Mouse (Mus musculus) cerebellum, adult 9-11 months (tissue): ENCODE measurements around the gene Itm2b.

Source experiments
- DNase-seq: peaks from one replicate; pipeline ENCODE4 v3.0.0; 2022

Itm2b gene

DNA sequence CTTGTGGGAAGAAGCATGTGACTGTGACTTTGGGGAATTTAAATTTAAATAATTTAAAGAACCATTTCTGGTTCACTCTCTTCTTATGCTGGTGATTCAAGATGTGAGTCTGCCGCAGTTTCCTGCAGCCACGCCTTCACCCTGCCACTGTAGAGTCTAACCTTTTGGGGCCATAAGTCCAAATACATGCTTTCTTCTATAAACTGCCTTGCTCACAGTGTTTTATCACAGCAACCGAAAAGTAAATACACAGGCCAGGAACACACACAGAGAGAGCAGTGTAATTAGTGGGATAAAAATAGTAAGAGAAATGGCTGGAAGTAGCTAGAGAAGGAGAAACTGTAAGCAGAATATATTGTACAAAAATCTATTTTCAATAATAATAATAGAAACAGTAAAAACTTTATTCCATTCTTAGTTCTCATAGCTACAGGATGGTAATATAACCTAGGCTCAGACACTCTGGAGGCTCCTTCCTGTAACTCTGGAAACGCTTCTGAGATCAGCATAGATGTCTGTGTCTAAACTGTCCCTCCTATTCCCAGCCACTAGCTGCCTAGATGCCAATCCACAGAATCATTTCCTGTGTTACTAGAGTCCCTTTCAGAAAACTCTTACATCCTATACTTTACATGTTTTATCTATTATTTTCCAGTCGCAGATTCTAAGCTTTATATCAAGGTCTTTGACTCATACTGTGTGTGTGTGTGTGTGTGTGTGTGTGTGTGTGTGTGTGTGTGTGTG lies 9.3 kb upstream of the Itm2b start:
- no peak for DNase-seq

DNA sequence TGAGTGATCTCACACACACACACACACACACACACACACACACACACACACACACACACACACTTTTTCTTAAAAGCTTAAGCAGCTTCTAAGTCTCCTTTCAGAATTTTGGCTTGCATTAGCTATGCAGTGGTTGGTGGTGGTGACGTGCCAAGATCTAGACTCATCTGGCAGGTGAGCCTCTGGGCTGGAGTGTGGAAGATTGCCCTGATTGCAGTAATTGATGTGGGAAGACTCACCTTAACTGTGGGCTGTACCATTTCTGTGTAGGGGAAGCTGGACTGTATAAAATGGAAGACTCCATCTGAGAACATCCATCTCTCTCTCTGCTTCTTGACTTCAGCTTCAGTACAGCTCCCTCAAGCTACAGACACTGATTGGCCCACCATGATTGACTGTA lies 6.4 kb upstream of the Itm2b start:
- no peak for DNase-seq

DNA sequence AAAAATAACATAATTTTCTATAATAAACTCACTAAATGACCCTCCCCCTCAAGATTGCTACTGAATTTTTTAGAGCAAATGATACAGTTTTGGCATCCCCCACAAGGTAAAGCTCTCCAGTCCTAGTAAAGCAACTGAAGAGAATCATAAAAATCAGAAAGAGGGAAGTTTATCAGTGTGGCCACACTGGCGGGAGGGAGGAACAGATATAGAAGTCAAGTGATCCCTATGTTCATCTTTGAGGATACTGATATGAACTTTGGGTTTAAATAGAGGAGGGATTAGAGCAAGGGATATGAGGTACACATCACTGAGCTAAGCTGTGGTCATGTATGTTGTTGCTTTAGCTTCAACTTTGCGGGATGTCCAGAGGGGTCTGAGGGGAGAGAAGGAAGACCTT lies 5.1 kb upstream of the Itm2b start:
- no peak for DNase-seq

DNA sequence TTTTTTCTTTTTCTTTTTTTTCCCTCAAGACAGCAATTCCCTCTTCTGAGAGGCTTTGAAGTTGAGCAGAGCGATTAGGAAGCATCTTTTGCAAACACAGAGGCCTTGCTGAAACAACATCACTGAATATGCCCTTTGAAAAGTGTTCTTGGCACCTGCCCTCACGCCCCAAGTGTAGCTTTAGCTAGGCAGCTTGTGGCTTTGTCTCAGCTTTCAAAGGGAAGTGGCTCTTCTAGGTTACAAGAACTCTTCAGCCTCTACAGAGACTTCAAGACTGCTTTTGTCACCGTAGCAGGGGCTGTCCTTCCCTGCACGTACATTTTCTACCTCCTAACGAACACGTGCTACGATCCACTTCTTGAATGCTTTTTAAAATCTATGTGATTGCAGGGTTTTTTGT lies 4.0 kb upstream of the Itm2b start:
- DNase-seq: no peak

DNA sequence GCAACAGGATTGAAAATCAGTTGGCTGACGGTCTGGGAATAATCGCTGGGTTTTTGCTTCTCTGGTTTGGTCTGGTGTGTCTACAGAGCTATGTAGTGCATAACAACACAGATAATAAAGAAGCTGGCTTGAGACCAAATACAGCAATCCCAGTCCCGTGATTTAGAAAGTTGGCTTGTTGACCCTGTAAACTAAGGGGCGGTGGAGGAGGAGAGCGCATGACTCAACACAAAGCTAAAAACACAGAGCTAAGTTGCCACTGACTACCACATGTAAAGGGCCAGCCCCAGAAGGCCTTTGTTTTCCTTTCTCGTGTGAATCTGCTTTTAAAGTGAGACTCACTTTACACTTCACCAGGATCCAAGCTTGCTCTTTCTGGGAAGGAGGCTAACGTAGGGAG lies 3.5 kb upstream of the Itm2b start:
- DNase-seq: no peak

DNA sequence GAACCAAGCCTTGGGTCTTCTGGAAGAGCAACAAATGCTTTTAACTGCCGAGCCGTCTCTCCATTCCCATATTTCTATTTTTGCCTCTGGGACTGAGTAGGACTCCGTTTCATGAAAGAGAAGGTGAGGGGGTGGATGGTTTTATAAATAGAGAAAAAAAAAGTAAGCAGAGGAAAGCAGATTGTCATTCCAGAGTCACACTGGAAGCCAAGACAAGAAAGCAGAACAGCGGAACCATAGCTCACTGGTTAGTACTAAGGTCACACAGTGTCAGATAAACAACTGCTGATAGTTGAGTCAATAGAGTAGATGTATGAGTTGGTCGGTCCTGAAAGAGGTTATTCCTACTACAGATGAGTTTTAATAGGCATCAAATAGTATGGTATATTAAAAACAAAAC lies 1.4 kb upstream of the Itm2b start:
- no peak for DNase-seq

DNA sequence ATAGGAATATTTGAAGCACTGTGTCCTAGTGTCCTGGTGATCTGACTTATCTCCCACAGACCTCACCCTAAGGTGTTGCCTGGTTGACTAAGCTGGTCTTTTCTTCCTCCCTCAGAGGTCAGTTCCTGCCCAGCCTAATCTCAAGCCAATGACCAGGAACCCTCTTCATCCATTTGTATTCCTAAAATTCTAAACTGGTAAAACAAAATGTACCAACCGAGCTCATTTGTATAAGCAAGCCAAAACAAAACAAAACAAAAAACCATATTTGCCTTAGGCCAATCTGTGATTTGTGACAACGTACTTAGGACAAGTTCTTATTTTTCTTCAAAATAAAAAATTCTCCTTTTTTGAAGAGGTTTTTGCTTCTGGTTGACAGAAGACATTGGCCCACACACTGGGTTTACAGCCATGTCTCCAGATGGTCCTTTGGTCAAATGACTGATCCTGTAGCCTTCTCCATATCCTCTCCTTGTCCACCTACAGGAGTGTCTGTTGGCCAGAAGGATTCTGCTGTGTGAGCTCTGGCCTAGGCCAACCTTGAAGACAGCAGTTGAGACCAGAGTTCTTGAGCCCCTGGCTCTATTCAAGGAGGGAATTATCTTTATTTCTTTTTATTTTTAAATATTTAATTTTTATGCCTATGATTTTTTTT lies 758 bp upstream of the Itm2b start:
- peak; percentile 69 for DNase-seq

DNA sequence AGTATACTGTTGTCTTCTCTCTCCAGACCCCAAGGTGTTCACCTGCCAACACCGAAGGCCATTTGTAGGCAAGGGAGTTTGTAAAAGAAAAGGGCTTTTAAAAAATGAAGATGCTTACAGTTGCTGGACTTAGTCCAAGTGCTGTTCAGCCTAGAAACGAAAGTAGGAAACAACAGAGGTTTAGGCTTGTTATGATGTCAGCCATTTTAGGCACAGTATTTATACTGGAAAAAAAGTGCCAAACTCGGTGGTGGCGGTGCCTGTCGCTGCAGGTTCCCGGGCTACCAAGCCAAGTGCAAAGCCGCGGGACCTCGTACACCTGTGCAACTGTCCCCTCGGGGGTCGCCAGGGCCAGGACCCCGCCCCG lies 560 bp downstream of the Itm2b start:
- DNase-seq: no peak

DNA sequence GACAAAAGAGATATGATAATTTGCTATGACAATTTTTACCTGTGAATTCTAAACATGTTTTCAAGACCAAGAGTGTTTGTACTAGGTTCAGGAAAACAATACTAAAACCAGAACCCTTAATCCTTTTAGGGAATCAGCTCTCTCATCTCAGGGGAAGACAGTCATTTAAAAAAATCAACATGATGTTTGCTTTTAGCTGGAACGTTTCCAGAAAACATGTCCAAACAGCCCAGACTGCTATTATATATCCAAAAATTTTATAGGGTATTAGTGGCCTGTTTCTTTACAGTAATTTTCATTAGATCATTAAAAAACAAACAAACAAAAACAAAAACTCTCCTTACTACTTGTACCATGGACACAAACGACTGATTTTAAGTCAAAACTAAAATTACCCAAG lies 1.3 kb downstream of the Itm2b start:
- DNase-seq: no peak

DNA sequence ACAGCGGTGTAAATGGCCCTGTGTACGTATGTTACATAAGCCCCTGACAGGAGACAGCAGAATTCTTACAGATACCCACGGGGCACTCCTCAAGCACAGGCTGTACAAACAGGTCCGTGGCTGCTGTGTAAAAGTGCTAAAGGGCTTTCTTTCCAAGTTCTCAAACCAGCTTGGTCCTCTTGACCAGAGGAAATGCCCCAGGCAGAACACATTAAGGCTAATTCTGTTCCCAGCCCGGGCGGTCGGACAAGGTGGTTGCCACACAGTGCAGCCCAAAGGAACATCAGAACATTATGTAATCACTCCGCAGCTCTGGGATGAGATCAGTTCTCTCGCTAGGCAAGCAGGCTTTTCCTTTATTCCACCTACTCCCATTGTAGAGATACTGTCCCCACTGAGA lies 2.4 kb downstream of the Itm2b start:
- peak; percentile 92 for DNase-seq

DNA sequence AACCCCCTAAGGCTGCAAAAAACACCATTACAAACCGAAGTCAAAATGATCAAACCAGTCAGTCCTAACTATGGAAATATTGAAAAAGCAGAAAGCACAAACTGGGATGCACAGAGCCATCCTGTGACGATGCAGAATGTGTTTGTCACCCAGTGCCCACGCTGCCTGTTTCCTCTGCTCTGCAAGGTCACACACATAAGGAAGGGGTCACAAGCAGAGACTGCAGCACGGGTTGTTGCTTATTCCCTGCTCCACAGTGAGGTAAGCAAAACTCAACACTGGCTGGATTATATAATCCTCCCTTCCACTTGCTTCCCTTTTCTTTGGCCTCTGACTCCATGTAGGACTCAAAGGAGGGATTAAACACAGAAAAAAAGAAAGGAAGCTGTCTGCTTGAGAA lies 3.5 kb downstream of the Itm2b start:
- peak; percentile 58 for DNase-seq

DNA sequence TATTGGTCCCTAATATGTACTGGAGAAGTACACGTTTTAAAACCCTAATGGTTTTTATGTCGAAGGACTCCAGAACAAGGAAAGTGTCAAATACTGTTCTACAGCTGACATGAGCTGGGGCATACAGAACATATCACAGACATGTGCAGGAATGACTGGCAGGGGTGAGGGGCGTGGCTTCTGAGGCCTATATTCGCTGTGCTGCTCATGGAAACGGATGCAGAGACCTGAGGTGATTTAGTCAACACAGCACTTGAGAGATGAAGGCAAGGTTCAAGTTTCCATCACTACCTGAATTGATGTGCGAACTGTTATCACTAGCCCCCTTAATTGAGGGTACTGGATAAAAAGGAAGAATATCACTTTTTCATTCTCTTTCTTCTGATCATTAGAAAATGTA lies 7.3 kb downstream of the Itm2b start:
- DNase-seq: no peak

DNA sequence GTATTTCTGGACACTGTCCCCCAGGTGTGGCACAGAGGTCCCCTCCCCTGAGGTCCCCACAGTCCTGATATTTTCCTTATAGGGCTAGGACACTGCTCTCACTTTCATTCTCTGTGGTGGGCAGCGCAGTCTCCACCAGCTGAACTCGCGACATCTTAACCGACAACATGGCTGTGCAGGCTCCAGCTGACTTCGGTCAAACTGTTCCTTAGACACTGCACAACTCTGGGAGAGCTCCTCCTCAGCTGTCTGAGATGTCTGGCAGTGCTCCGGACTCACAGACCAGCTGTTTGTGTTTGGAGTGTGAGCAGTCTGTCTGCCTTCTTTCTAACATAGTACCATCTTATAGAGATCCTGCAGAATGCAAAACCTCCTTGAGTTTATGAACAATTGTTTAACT lies 8.2 kb downstream of the Itm2b start:
- DNase-seq: no peak

DNA sequence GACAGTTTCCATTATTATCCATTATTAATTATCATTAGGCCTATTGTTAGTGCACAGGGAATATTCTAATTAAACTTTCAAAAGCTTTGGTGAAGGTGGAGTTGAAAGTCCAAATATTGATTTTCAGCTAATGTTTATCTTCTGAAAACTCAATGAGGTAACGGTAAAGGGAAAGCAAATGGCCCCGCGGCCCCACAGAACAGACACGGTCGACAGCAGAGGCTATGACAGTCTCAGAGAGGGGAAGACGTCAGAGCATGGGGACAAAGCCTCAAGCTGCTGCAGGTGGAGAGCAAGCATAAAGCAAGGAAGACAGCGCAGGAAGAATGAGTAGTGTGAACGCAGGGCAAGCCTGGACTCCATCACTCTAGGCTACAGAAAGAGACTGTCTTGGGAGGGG lies 9.2 kb downstream of the Itm2b start:
- no peak for DNase-seq

DNA sequence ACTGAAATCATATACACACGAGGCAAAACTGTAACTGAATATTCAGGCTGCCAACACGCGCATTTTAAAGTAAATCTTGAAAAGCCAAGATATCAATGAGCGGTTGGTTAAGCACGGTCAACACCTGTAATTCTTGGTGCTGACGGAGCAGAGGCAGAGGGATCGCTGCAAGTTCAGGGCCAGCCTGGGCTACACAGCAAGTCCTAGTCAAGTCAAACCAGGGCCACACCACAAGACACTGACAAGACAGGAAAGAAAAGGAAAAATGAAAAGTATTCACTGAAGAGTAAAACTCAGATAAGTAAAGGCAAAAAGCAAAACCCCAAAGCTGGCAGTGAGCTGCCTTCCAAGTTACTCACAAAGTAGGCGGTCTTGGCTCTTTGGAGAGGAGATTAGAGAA lies 9.6 kb downstream of the Itm2b start:
- DNase-seq: no peak

DNA sequence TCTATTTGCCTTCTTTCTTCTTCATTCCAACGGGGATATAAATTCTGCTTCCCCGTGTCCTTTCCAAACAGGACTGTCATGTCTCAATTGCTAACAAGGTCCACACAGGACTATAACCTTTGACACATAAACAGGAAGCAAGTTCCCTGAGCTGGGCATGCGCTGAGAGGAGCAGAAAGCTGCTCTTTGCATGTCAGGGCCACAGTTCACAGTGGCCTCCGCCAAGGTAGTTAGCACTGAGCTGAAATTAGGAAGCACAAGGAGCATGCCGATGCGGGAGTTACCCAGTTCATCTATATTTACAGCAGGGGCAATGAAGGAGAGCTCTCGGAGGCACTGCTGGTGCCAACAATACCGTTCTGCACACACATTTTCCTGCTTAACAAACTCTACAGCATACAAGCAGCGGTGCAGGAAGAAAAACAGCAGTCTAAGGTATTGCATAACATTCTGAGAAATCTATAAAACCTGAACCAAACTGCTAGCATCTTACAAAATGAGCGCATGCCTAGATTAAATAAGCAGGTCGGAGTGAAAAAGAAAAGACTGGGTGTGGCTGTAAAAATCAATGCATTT lies 10.7 kb downstream of the Itm2b start:
- DNase-seq: peak; percentile 49

DNA sequence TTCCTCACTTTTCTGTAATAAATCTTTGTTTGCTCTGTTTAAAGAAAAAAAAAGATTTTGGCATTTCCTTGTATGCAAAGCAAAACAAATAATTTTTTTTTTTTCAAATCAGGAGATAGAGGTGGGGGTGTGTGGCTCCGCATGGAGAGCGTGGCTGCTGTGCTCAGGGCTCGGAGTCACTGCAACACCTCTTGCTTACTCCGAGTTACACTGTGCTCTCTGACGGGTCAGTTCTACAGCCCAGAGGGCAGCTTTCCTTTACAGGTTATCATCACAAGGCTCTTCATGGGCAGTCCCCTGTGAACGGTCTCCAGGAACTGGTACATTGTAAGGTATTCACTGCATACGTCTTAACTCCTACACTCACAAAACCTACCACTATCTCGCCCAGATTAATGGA lies 11.5 kb downstream of the Itm2b start:
- no peak for DNase-seq

DNA sequence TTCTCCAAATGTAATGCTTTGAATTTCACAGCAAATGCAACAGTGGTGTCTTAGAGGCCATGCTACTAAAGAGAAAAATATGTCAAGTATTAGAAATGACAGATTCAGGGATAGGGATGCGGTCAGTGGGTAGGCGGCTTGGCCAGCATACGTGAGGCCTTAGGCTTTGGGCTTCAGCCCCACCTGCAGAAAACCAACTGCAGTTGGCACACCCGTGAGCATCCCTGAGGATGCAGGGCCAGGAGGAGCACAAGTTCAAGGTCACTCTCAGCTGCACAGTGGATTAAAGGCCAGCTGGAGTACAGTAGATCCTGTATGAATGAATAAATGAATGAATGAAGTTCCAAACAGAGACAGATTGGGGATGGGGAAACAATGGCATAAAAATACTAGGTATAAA lies 12.1 kb downstream of the Itm2b start:
- DNase-seq: no peak

DNA sequence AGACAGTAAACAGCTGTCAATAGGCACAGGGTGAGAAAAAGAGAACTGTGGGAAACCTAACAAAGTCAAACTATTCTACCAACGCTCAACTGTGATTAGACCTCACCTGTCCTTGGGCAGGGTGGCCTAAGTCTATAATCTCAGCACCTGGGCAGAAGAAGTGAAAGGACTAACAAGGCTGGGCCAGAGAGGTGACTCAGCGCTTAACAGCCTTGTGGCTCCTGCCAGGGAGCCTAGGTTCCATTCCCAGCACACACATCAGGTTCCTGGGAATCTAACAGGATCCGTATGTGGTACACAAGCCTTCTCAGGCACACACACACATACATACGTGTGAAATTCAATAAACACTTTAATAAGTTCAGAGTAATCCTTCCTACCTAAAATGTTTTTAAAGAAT lies 13.5 kb downstream of the Itm2b start:
- DNase-seq: no peak

DNA sequence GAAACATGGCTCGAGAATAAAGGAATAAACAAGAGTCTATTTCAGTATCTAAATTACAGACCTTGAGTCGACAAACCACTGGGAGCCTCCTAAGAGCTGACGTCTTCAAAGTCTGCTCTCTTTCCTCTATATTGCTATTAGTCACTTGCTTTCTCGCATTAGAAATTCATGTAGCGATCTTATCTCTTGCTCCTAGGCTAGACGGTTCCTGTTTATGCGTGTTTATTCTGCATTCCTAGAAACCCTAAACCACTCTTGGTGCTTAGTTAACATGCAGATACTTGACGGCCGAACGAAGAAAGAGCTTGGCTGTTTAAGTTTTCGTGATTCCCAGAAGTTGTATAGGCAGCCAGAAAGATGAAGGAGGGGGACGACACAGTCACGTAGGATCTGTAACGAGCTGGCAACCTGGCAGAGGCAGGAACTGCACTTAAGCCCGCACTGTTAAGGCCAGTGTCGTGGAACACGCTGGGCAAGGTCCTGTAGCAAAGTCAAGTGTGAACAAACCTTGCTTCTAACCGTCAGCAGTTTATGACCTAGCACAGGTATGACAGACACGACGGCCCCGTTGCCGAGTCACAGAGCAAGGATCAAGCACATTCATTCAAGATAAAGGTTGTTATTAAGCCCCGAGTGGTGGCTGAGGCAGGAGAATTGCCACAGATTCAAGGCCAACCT lies 14.3 kb downstream of the Itm2b start:
- no peak for DNase-seq

DNA sequence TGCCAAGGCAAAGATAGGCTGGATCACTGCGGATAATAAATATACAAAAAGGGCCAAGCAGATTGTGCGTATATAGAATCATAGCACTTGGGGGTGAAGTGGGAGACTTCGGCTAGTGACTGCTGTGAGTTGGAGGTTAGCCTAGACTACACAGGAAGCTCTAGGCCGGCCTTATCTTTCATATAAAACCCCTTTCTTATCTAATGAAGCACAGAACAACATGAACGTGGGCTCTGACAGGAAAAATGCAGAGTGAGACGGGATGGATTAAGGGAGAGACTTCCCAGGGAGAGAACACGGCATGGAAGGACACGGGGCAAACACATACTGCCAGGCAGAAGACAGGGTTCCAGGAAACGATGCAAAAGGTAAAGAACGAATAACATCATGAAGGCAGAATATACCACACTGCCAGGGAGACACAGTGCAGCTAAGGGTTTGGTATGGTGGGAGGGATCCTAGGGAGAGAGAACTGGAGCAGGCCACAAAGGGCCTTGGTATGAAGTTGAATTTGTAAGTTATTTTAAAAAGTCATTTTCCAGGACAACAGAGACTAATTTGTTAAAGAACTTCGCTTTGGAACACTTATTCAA lies 14.9 kb downstream of the Itm2b start:
- no peak for DNase-seq

DNA sequence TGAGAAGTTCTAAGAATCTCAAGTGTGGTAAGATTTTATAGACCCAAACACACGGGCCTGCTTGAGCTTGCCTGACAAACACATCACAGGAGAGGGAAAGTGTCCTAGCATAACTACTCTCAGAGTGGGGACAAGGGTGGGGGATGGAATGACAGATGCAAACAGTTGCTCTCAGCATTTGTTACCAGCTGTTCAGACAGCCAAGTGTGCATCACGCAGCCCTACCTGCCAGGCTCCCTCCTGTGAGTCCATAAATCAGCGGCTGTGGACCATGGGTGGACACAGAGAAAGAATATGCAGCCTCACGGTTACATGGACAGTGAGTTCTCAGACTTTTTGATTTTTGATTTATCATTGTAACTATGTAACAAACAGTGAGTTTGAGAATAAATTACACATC lies 15.5 kb downstream of the Itm2b start:
- no peak for DNase-seq

DNA sequence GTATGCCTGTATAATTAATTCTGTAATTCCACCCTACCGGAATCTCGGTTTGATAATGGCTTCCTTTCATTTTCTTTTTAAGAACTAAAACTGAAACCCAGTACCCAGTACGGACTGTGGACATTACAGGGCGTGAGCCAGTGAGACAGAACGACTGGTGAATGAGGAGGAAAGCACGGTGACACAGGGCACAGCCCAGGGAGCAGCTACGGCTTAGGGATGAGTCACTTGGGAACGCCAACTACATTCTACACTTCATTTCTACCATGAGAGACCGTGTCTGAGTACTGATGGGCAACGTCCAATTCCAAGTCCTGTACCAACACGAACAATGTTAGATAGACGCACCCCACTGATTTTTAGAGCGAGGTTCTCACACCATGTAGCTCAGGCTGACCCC lies 16.1 kb downstream of the Itm2b start:
- DNase-seq: no peak

DNA sequence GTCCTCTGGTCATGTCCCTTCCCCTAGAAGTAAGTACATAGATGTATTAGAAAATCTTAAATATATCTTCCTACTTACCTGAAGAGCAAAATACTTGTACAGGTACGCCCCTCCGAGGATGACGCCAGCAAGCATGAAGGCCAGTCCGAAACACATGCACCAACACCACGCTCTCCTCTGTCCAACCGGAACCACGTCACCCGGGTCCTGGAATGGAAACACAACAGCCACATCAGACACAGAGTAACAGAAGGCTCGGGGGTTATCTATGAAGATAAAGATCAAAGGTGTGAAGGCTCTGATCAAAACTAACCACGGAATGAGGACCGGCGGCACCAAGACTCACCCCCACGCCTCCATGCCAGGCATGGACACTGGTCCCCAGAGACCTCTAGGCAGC lies 16.9 kb downstream of the Itm2b start:
- DNase-seq: no peak
